Mouse (Mus musculus): ENCODE results near the gene Cbx7. TPM values are rescaled to one million over a fixed set of nuclear protein-coding genes. Genes with fewer than 3 reads are reported as not detected.

Cbx7 gene
- total RNA-seq, 1 experiment from 2014 or later, result 17.8 TPM

DNA sequence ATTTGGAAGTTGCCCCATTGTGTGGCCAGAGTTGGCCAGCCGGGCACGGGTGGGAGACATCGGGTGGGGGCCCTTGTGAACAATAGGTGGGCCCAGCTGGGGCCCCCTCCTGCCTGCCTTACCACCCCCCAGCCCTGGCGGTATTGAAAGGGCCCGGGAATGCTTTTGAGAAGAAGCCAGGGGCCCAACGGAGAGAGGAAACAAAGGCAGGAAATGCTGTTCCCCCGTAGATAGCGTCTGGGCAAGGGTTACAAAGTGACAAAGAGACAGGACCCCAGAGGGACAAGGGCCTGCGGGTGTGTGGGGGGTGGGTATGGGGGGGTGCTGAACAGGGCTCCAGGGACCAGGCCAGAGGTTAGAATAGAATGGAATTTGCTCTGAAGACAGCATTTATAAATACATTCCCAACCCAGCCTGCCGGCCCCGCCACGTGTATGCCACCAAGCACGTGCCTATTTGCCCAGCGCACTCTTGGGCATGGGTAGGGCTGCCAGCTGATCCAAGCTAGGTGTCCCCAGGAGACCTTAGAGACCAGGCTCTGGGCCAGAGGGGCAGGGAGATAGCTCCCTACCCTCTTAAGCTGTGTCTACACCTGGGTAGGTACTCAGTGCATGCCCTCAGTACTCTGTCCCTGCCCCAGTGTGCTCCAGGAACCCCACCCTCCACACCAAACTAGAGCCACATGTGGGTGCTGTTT, 33.9 kb upstream of the Cbx7 start:
- no peak for ATAC-seq (replicated peaks; ENCODE audit: insufficient number of reproducible peaks, low FRiP score, low TSS enrichment, poor library complexity, severe bottlenecking)

DNA sequence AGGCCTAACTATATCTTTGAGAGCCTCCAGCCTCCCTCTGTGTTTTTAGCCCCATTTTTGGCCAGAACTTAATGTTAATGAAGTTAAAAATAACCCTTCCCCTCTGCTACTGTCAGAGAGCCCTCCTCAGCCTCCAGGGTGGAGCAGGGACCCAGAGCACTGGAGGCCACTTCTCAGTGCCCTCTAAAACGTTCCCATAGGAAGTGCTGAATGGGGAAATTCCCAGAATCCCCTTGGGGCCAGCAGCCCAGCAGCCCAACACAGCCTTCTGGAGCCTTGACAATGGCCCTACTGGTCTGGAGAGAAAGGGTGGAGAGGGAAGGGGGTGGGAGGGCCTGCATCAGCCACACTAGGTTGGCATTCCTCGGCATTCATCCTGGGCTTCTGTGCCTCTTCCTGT, 32.7 kb upstream of the Cbx7 start:
- no peak for ATAC-seq (replicated peaks; ENCODE audit: insufficient number of reproducible peaks, low FRiP score, low TSS enrichment, poor library complexity, severe bottlenecking)

DNA sequence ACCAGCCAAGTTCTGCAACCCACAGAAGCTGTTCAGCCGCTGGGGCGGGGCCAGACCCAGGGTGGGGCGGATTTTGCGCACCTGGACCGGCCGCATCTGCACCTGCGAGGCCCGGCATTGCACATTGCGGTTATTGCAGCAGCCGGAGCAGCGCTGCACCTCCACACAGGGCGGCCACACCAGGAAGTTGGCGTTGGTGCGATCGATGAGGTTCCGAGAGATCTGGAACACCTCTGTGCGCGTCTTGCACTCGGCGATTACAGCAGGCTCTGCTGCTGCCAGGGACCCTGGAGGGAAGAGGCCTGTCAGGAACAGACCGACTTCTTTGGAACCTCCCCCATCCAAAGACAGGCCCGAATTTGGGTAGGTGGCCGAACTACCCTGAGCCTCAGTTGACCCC, 30.7 kb upstream of the Cbx7 start:
- no peak for ATAC-seq (replicated peaks; ENCODE audit: insufficient number of reproducible peaks, low FRiP score, low TSS enrichment, poor library complexity, severe bottlenecking)

DNA sequence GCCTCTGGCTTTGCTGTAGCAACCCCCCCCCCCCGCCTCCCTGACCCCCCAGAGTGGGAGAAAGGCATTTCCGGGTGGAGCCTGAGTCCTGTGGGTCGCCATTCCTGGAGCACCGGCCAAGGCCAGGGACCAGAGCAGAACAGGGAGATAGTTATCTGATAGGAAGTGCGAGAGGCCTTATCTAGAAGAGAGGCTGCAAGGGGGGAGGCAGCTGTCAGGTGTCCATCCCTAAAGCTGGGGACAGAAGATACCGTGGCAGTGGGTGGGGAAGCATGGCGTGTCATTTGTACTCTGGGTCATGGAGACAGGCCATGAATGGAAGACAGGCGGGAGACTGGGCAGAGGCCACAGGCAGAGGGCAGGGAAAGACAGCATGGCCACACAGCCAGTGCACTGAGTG, 29.8 kb upstream of the Cbx7 start:
- no peak for ATAC-seq (replicated peaks; ENCODE audit: insufficient number of reproducible peaks, low FRiP score, low TSS enrichment, poor library complexity, severe bottlenecking)

DNA sequence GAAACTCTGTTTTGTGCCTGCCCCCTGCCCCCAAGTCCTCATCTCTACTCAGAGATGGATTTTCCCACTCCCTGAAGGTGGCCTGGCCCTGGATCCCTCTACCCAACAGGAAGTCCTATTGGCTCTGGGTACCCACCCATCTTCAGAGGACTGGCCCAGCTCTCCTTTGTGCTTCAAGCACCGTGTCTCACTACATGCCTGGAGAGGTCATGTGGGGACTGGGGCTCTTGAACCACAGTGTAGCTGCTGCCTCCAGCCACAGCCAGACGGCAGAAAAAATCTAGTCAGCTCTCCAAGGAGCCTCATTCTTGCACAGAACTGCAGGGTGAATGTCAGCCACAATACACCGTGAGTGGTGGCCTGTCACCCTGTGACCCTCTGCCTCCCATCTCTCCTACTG, 27.1 kb upstream of the Cbx7 start:
- no peak for ATAC-seq (replicated peaks; ENCODE audit: insufficient number of reproducible peaks, low FRiP score, low TSS enrichment, poor library complexity, severe bottlenecking)

DNA sequence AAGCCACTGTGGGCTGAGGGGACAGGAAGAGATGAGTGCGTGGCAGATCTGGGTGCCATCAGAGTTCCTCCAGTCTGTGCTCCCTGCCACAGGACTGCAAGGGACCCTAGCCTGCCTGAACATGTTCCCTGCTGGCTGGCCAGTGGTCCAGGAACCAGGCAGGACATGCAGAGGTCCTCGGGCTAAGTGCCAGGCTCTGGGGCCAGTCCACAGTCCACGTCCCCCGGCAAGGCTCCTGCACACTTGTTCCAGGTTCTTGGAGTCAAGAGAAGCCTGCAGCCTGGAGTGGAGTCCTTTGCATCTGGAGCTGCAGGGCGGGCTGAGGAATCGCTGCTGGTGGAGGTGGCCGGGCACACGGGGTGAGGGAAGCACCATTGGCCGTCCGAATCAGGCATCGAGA, 25.9 kb upstream of the Cbx7 start:
- ATAC-seq (replicated peaks; ENCODE audit: insufficient number of reproducible peaks, low FRiP score, low TSS enrichment, poor library complexity, severe bottlenecking), result no peak

DNA sequence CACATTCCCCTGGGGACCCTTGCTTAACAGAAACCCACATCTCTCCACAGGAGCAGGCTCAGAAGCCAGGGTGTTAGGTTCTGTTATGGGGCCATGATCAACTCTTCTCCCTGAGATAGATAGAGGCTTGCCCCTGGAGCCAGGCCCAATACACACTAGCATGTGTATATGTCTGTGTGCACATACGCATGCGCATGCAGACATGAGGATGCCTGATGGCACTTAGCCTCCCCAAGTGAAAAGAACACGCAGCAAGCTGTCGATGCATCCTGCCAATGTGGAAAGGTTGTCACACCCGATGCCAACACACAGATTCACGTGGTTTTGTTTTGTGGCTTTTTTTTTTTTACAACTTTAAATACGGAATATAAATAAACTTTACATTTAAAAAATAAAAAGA, 24.6 kb upstream of the Cbx7 start:
- ATAC-seq (replicated peaks; ENCODE audit: insufficient number of reproducible peaks, low FRiP score, low TSS enrichment, poor library complexity, severe bottlenecking), result no peak

DNA sequence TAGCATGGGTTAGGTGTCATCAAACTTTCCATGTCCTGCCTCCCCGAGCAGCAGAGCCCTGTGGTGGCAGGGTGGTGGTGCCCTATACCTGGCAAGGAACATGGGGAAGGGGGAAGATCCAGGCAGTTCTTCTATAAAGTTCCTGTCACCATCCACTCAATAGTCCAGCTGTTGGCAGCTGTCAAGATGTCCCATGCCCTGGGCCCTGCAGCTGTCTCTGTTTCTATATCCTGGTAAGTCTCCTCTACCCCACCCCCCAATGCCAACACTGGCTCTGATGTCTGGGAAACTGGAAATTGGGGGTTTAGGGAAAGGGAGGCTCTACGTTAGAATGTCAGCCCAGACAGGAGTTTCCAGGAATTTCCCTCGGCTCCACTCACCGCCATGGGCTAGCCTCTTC, 23.6 kb upstream of the Cbx7 start:
- no peak for ATAC-seq (replicated peaks; ENCODE audit: insufficient number of reproducible peaks, low FRiP score, low TSS enrichment, poor library complexity, severe bottlenecking)

DNA sequence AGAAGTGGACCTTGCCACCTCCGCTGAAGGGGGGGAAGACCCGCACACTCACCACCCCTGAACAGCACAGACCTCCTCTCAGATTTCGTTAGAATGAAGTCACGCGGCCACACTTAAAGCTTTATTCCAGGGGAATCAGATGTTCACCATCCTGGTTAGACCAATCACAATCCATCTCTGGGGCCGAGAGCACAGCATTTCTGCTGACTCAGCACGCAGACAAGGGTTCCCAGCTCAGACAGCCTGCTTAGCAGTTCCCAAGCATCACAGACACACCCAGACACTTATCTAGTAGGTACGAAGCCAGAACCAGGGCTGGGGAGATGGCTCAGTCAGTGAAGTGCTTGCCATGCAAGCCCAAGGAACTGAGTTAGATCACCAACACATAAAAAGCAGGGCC, 15.3 kb upstream of the Cbx7 start:
- ATAC-seq (replicated peaks; ENCODE audit: insufficient number of reproducible peaks, low FRiP score, low TSS enrichment, poor library complexity, severe bottlenecking), result no peak

DNA sequence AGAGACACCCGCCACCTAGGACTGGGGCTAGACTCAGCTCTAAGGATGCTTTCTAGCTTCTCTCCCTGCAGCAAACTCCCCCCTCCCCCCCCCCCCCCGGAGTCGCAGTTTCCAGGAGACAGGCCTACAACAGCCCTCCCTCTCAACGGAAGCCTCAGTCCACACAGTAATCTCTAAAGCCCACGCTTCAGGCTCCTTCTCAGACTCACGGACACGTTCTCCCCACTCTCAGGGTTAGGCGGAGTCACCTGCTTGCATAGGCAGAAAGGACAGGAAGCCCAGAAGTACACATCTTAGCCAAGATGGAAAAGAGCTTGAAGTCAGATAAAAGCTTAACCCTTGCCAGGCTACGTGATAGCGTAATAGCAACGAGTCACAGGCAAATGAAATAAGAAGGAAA, 14.6 kb upstream of the Cbx7 start:
- ATAC-seq (replicated peaks; ENCODE audit: insufficient number of reproducible peaks, low FRiP score, low TSS enrichment, poor library complexity, severe bottlenecking), result no peak

DNA sequence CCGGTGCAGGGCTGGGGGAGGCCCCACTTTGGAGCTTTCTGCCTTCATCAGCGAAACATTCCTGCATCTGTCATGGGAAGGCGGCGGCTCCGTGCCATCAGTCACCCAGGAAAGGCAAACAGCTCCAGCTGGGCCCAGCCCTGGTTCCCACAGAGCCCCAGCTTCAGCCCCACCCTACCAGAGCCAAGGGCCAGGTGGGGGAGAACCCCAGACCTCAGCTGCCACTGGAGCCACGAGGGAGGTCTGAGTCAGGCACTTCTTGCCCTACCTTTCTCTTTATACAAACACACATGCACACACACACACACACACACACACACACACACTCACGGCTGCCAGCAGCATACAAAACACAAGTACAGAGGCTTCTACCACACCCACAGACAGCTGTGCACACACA, 13.2 kb upstream of the Cbx7 start:
- no peak for ATAC-seq (replicated peaks; ENCODE audit: insufficient number of reproducible peaks, low FRiP score, low TSS enrichment, poor library complexity, severe bottlenecking)

DNA sequence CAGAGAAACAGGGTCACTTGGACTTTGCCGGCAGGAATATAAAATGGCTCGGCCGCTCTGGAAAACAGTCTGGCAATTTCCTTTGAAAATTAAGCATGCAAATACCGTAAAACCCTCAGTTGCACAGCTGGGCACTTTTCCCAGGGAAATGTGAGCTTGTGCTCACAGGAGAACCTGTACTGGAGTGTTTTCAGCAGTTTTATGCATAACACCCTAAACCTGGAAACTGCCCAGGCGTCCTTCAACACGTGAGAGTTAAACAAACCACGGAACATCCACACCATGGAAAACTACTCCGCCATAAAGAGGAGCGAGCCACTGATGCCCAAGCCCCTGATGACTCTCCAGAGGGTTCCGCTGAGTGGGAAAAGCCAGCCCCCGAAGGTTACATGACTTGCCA, 9.8 kb upstream of the Cbx7 start:
- ATAC-seq (replicated peaks; ENCODE audit: insufficient number of reproducible peaks, low FRiP score, low TSS enrichment, poor library complexity, severe bottlenecking), result no peak

DNA sequence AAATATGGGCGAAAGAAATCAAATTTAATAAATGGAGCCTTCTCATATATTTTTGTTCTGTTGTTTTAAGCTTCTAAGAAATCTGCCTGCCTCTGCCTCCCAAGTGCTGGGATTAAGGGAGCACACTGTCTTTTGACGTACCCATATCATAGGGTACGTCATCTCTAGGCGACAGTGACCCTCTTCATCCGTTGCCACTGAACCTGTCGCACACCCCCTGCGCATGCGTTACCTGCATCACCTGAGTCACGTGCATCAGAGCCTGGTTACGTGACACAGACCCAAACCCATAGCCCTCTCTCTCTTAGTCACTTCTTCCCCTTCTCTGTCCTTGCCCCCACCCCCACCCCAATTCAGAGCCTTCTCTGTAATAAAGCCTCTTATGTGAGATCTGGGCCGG, 1.3 kb upstream of the Cbx7 start:
- no peak for ATAC-seq (replicated peaks; ENCODE audit: insufficient number of reproducible peaks, low FRiP score, low TSS enrichment, poor library complexity, severe bottlenecking)

DNA sequence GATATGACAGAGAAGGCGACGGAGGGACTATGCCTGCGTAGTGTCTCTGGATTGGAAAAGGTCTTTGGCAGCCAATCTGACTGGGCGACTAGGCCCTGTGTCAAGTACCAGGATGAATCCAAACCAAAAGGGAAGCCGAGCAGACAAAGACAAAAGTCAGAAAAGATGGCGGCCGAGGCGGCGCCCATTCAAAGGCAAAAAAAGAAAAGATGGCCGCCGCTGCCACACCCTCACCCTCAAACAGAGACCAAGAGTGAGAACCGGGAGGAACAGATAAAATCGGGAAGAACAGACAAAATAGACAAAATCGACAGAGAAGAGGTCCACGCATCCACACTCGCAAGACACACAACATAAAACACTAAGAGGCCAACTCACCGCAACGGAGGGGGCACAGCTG, 428 bp downstream of the Cbx7 start:
- no peak for ATAC-seq (replicated peaks; ENCODE audit: insufficient number of reproducible peaks, low FRiP score, low TSS enrichment, poor library complexity, severe bottlenecking)

DNA sequence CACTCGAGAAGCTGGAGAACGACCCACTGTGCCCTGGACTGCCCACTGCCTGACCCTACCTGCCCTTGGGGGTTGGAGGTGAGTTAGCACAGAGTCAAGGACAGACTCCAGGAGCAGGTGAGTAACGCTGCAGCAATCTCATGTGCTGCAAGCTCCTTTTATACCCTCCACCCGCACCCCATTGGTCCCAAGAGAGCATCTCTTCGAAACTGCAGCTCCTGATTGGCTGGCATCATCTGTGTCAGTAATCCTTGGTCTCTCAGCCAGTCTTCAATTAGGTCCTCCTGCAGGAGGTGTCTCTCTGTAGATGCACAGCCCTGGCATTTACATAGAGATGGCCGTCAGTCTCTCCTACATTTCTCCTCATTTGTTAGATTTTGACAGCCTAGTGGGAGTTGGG, 3.6 kb downstream of the Cbx7 start:
- no peak for ATAC-seq (replicated peaks; ENCODE audit: insufficient number of reproducible peaks, low FRiP score, low TSS enrichment, poor library complexity, severe bottlenecking)

DNA sequence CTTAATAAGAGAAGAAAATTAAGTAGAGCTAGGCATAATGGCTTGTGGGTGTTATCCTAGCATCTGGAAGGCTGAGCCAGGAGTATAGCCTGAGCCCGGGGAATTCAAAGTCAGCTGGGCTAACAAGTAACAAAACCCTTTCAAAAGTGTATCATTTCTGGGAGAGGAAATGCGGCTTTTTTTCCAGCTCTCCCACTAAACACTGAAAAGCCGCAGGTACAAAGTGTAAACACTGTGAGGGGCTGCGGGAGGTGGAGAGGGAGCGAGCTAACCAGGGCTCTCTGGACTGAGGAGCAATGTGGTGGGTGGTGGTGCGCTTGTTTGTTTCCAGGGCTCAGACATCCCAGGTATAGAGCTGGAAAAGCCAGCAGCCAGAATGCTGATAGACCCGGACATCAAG, 6.5 kb downstream of the Cbx7 start:
- ATAC-seq (replicated peaks; ENCODE audit: insufficient number of reproducible peaks, low FRiP score, low TSS enrichment, poor library complexity, severe bottlenecking), result no peak

DNA sequence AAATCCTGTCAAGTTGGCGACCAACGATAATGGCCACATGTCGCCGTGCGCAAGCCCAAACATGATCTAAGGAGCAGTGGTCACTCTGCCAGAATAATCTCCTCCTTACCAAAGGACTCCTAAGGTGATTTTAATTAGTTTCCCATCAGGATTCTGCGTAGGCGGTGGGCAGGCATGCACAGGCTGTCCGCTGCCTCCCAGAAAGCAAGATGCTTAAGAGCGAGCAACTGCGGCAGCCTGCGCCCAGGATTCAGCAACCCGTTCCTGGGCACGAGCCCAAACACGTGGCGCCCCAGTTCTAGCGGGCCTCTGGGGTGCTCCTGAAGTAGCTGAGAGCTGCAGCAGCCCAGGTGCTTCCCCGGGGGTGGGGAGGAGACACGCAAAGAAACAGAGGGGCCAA, 8.3 kb downstream of the Cbx7 start:
- no peak for ATAC-seq (replicated peaks; ENCODE audit: insufficient number of reproducible peaks, low FRiP score, low TSS enrichment, poor library complexity, severe bottlenecking)

DNA sequence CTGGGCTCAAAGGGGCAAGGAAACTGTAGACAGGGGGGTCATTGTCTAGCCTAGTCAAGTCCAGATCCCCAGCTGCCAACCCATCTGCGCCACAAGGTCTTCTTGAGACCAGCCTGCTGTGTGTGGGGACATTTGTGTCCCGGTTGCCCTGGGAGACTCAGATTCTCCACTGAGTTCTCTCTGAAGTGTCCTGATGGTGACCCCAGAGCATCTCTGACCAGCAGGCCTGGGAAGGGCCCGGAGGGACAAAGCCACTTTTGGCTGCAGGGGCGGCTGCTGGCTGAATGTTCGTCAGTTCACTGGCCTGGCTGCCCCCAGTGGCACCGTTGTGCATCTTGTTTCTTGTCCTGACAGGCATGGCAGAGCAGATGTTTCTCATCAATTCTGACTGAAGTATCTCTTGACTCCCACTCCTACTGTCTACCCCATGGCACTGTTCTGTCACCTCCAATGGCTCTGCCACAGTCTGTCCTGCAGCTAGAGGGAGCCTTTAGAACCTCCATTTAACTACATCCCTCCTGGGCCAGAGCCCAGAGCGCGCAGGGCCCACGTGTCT, 9.5 kb downstream of the Cbx7 start:
- no peak for ATAC-seq (replicated peaks; ENCODE audit: insufficient number of reproducible peaks, low FRiP score, low TSS enrichment, poor library complexity, severe bottlenecking)

DNA sequence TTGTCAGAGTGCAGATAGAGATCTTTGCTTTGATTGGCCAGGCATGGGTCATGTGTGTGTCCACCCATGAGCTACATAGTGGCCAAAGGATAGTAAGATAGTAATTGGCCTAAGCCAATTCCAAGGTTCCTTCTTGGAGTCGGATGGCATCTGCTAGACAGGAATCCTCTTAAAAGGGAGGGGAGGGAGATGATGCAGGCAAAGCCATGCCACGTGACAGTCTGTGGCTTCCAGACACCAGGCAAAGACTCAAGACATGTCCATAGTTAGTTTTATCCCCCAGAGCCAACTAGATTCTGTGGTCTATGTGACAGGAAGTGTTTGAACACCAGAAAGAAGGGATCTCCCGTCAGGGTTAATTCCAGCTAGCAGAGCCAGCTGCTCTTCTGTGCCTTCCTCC, 12.5 kb downstream of the Cbx7 start:
- no peak for ATAC-seq (replicated peaks; ENCODE audit: insufficient number of reproducible peaks, low FRiP score, low TSS enrichment, poor library complexity, severe bottlenecking)

DNA sequence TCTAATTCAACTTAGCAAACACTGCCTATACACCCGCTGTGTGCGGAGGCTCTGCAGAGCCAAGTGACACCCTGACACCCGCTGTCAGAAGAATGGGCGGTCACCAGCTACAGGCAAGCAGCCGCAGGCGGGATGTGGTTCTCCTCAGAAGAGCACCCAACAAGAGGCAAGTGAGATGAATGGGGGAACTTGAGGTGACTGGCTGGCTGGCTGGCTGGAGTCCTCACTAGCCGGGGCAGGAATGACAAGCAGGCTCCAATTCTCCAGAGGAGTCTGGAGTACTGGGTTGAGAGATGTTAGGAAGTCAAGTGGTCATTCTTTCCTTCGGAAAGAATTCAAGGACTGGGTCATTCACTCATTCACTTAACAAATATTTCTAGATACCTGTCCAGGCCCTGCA, 14.4 kb downstream of the Cbx7 start:
- peak; percentile 42; the same call in 1 of the 2 replicates for ATAC-seq (replicated peaks; ENCODE audit: insufficient number of reproducible peaks, low FRiP score, low TSS enrichment, poor library complexity, severe bottlenecking)

DNA sequence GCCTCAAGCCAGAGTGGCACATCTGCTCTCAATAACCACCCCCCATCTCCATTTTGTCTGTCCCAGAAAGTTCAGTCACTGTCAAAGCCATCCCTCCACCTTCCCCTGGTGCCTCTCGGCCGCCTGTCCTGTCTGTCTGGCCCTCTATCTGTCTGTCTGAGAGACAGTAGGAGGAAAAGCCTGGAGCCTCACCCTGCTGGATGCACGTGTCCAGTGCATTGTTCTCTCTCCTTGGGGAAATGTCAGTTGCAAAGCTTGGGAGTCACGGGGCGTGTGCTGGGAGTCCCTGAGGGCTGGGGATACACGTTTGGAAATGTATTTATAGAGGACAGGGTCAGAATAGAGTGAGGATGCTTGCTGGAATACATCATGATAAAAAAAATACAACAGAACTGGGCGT, 17.4 kb downstream of the Cbx7 start:
- ATAC-seq (replicated peaks; ENCODE audit: insufficient number of reproducible peaks, low FRiP score, low TSS enrichment, poor library complexity, severe bottlenecking), result no peak

All from monocyte, adult 5-6 weeks (primary cell).